Mouse (Mus musculus): ENCODE results near the gene Cfap54. TPM values are rescaled to one million over a fixed set of nuclear protein-coding genes. Genes with fewer than 3 reads are reported as not detected.

Cfap54 gene
- polyA plus RNA-seq, 1 experiment from 2014 or later: 1.2 TPM

DNA sequence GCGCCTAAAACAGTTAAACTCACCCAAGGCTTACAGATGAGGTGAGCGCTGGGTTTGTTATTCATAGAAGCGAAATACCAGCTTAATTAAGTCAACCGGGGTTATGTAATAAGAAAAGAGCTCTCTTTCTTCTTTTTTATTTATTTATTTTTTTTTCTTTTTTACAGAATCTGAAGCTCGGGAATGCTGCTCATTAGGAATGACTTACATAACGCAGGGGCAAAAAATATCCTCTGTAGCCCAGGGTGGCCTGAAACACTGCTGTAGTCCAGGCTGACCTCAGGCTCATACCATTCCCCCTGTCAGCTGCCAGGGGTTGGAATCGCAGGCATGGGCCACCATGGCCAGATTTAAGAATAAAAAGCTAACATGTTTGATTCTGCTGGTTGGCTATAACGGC lies 5.6 kb downstream of the Cfap54 start:
- Histone ChIP-seq H3K4me2 (ENCODE audit: low read length) (no peak overlapping the region), H3K36me3 (ENCODE audit: control insufficient read depth, insufficient read depth, low read length) (no peaks in the 10 kb centered on the region), H3K4me3 (ENCODE audit: low read depth, low read length) (no peak overlapping the region), H3K9me3 (replicated peaks; ENCODE audit: control insufficient read depth, low read length) (no peaks in the 10 kb centered on the region), H3K27me3 (replicated peaks; ENCODE audit: control insufficient read depth, insufficient read depth, low read length) (no peaks in the 10 kb centered on the region), H3K27ac (ENCODE audit: low read depth, low read length) (no peak overlapping the region), H3K9ac (ENCODE audit: low read length) (no peak overlapping the region), H3K4me1 (ENCODE audit: control insufficient read depth, insufficient read depth, low read length) (peaks cover 2% of the 10 kb centered on the region; the same call in 1 of the 2 replicates)
- ATAC-seq (no peak), DNase-seq (ENCODE audit: low spot score) (no peak)
- 43% methylated on average over 8 of the region's 8 CpGs for WGBS

DNA sequence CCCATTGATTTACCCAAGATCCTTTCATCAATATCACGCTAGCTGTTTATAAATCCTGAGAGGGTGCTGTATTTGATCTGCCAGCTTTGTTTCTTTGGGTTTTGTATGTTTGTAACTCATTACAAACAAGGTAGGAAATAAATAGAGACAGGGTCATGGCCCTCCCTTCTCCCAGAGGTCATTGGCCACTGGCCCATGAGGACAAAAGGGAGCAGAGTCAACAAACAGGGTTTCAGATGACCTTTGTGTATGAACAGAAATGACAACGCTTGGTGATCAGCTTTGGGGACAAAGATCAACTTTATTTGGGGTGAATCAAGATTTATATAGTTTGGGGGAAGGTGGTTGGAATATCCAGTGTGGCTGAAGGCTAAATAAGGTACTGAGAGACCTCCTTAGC lies 8.6 kb downstream of the Cfap54 start:
- WGBS: 81% methylated on average over 2 of the region's 2 CpGs
- Histone ChIP-seq H3K4me3 (ENCODE audit: low read depth, low read length) (no peak overlapping the region), H3K36me3 (ENCODE audit: control insufficient read depth, insufficient read depth, low read length) (no peaks in the 10 kb centered on the region), H3K27me3 (replicated peaks; ENCODE audit: control insufficient read depth, insufficient read depth, low read length) (no peaks in the 10 kb centered on the region), H3K4me1 (ENCODE audit: control insufficient read depth, insufficient read depth, low read length) (no peaks in the 10 kb centered on the region), H3K9ac (ENCODE audit: low read length) (no peak overlapping the region), H3K4me2 (ENCODE audit: low read length) (no peak overlapping the region), H3K9me3 (replicated peaks; ENCODE audit: control insufficient read depth, low read length) (no peaks in the 10 kb centered on the region), H3K27ac (ENCODE audit: low read depth, low read length) (no peak overlapping the region)
- DNase-seq (ENCODE audit: low spot score) (no peak), ATAC-seq (no peak)

DNA sequence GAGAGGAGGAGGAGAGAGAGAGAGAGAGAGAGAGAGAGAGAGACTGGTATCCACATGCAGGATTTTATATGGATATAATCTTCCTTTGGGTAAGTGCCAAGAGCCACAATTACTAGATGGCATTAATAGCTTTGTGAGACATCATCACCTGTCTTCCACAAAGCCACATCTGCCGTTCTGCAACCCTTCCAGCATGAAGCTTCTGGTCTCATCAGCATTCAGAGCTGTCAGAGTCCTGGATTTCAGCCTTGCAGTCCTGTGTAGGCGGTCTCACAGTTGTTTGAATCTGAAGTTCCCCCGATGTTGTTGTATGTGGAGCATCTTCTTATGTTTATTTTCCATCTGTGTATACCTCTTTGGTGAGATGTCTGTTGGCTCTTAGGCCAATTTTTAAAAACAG lies 9.7 kb downstream of the Cfap54 start:
- Histone ChIP-seq H3K4me3 (ENCODE audit: low read depth, low read length) (no peak overlapping the region), H3K36me3 (ENCODE audit: control insufficient read depth, insufficient read depth, low read length) (no peaks in the 10 kb centered on the region), H3K9me3 (replicated peaks; ENCODE audit: control insufficient read depth, low read length) (no peaks in the 10 kb centered on the region), H3K9ac (ENCODE audit: low read length) (no peak overlapping the region), H3K4me1 (ENCODE audit: control insufficient read depth, insufficient read depth, low read length) (no peaks in the 10 kb centered on the region), H3K27me3 (replicated peaks; ENCODE audit: control insufficient read depth, insufficient read depth, low read length) (no peaks in the 10 kb centered on the region), H3K4me2 (ENCODE audit: low read length) (no peak overlapping the region), H3K27ac (ENCODE audit: low read depth, low read length) (no peak overlapping the region)
- DNase-seq (ENCODE audit: low spot score) (peak; percentile 44), ATAC-seq (no peak)
- WGBS: 65% methylated on average over 3 of the region's 3 CpGs

DNA sequence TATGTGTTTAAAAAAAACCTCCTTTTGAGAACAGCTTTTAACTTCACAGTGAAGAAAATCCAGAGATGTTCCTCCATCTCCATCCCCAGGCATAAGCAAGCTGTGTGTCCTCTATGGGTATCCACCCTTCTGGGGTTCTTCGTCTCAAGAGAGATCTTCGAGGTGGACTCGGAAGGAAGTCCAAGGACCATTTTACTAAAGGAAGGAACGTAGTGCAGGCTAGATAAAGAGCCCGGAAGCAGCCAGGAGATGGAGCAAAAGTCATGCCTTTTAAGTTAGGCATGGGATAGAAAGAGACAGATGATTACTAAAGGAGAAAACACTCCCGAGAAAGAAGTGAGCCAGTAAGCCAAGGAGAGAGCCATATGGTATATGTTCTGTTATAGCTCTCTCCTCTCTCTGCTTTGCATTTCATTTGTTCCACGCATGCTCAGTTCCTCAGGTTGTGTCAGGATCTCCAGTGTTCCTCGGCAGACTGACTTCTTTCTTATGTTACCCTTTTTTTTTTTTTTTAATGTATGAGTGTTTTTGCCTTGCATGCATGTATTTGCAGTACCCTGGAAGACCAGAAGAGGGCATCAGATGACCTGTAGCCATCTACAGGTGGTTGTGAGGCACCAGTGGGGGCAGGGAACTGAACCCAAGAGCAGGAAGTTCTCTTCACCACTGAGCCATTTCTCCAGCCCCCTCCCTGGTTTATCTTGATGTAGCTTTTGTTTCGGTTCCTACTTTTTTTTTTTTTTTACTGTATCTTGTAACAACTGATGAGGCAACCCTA lies 11.1 kb downstream of the Cfap54 start:
- DNase-seq (ENCODE audit: low spot score): peak; percentile 56
- Histone ChIP-seq H3K27ac (ENCODE audit: low read depth, low read length) (no peak overlapping the region), H3K36me3 (ENCODE audit: control insufficient read depth, insufficient read depth, low read length) (no peaks in the 10 kb centered on the region), H3K9ac (ENCODE audit: low read length) (no peak overlapping the region), H3K9me3 (replicated peaks; ENCODE audit: control insufficient read depth, low read length) (no peaks in the 10 kb centered on the region), H3K4me2 (ENCODE audit: low read length) (no peak overlapping the region), H3K4me1 (ENCODE audit: control insufficient read depth, insufficient read depth, low read length) (no peaks in the 10 kb centered on the region), H3K4me3 (ENCODE audit: low read depth, low read length) (no peak overlapping the region), H3K27me3 (replicated peaks; ENCODE audit: control insufficient read depth, insufficient read depth, low read length) (no peaks in the 10 kb centered on the region)
- ATAC-seq: no peak
- WGBS: 73% methylated on average over 9 of the region's 9 CpGs

DNA sequence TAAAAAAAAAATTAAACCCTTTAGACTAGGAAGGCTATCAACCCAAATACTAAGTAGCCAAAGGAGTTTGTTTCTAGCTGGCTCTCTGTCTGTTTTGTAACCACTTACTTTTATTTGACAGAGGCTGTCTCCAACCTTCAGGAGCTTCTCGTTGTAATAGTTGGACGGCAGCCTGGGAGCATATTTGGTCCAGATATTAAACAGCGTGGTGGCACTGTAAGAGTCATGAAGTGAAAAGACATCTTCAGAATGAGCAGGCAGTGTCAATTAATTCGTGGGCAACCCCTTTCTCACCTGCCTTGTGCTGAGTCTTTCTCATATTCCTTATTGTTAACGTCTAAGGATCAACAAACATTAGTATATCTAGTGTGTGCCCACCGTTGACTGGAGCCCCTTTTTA lies 11.7 kb downstream of the Cfap54 start:
- DNase-seq (ENCODE audit: low spot score) (no peak), ATAC-seq (no peak)
- no peak overlapping the region for H3K27ac ChIP-seq (ENCODE audit: low read depth, low read length)
- H3K27me3 ChIP-seq (replicated peaks; ENCODE audit: control insufficient read depth, insufficient read depth, low read length): no peaks in the 10 kb centered on the region
- no peak overlapping the region for H3K4me2 ChIP-seq (ENCODE audit: low read length)
- no peaks in the 10 kb centered on the region for H3K9me3 ChIP-seq (replicated peaks; ENCODE audit: control insufficient read depth, low read length)
- H3K4me3 ChIP-seq (ENCODE audit: low read depth, low read length): no peak overlapping the region
- 79% methylated on average over 6 of the region's 6 CpGs for WGBS
- H3K36me3 ChIP-seq (ENCODE audit: control insufficient read depth, insufficient read depth, low read length): no peaks in the 10 kb centered on the region
- no peak overlapping the region for H3K9ac ChIP-seq (ENCODE audit: low read length)
- H3K4me1 ChIP-seq (ENCODE audit: control insufficient read depth, insufficient read depth, low read length): no peaks in the 10 kb centered on the region

DNA sequence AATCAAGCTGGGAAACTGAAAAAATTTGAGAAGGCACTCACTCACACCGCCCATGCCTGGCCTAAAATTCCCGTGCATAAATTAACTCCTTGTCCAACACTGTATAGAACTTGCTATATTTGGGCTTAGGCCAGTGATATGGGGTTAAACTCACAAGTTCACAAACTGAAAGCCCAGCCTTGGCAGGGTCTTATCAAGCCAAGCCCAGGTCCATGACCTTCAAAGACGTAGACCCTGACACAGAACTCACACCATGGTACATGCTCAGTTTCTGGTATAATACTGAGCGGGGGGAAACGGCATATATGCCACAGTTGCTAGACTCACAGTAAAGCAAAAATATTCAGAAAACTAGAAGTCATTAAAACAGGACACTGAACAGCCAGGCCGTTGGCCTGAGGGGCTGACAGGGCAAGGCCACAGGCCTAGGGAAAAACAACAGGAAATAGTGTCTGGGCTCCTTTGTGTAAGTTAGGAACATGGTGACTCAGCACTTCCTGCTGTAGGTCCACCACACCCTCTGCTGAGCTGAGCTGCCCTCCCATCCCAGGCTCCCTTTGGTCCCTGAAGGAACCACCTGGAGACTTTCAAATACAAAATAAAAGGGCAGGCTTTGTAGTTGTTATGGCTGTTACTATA lies 12.3 kb downstream of the Cfap54 start:
- 87% methylated on average over 6 of the region's 6 CpGs for WGBS
- H3K9ac ChIP-seq (ENCODE audit: low read length): no peak overlapping the region
- ATAC-seq (no peak), DNase-seq (ENCODE audit: low spot score) (no peak)
- H3K4me2 ChIP-seq (ENCODE audit: low read length): no peak overlapping the region
- H3K4me1 ChIP-seq (ENCODE audit: control insufficient read depth, insufficient read depth, low read length): no peaks in the 10 kb centered on the region
- H3K27me3 ChIP-seq (replicated peaks; ENCODE audit: control insufficient read depth, insufficient read depth, low read length): no peaks in the 10 kb centered on the region
- no peaks in the 10 kb centered on the region for H3K9me3 ChIP-seq (replicated peaks; ENCODE audit: control insufficient read depth, low read length)
- H3K27ac ChIP-seq (ENCODE audit: low read depth, low read length): no peak overlapping the region
- no peak overlapping the region for H3K4me3 ChIP-seq (ENCODE audit: low read depth, low read length)
- H3K36me3 ChIP-seq (ENCODE audit: control insufficient read depth, insufficient read depth, low read length): no peaks in the 10 kb centered on the region

DNA sequence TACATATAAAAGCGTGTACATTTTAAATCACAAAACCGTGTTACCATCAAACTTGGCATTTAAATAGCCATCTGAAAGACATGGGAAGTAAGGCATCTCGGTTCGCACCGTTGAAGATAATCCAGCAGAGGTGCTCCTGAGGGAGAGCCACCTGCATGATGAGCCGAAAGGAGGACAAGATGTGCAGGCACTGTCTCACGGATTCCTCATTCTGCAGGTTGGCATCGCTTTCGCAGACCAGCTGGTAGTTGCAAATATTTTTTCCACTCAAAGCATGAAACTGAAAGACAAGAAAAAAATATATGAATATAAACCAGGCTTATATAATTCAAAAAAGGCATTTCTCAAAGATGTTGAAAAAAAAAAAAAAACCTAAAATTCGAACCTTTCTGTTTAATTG lies 16.4 kb downstream of the Cfap54 start:
- DNase-seq (ENCODE audit: low spot score): no peak
- H3K9ac ChIP-seq (ENCODE audit: low read length): no peak overlapping the region
- no peak overlapping the region for H3K4me2 ChIP-seq (ENCODE audit: low read length)
- no peaks in the 10 kb centered on the region for H3K4me1 ChIP-seq (ENCODE audit: control insufficient read depth, insufficient read depth, low read length)
- no peak overlapping the region for H3K27ac ChIP-seq (ENCODE audit: low read depth, low read length)
- no peak for ATAC-seq
- no peaks in the 10 kb centered on the region for H3K9me3 ChIP-seq (replicated peaks; ENCODE audit: control insufficient read depth, low read length)
- H3K27me3 ChIP-seq (replicated peaks; ENCODE audit: control insufficient read depth, insufficient read depth, low read length): no peaks in the 10 kb centered on the region
- H3K4me3 ChIP-seq (ENCODE audit: low read depth, low read length): no peak overlapping the region
- 78% methylated on average over 10 of the region's 10 CpGs for WGBS
- no peaks in the 10 kb centered on the region for H3K36me3 ChIP-seq (ENCODE audit: control insufficient read depth, insufficient read depth, low read length)

DNA sequence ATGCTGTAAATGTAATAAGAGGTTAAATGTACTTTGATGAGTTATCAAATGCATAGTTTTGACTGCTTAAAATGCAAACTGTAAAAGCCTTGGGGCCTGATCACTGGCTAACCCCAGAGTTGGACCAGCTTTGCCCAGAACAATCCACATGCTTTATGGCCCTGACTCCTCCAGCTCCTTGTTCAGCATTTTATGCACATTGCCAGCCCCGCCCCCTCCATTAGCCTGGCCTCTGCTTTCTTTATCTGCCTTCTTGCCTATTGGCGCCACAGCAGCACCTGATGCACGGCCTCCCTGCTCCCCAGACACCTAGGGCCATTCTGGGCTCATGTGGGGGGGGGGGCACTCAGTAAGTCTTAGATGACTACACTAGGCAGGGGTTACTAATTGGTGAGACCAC lies 17.8 kb downstream of the Cfap54 start:
- Histone ChIP-seq H3K4me3 (ENCODE audit: low read depth, low read length) (no peak overlapping the region), H3K27ac (ENCODE audit: low read depth, low read length) (no peak overlapping the region), H3K36me3 (ENCODE audit: control insufficient read depth, insufficient read depth, low read length) (no peaks in the 10 kb centered on the region), H3K9ac (ENCODE audit: low read length) (no peak overlapping the region), H3K9me3 (replicated peaks; ENCODE audit: control insufficient read depth, low read length) (no peaks in the 10 kb centered on the region), H3K4me2 (ENCODE audit: low read length) (no peak overlapping the region), H3K4me1 (ENCODE audit: control insufficient read depth, insufficient read depth, low read length) (no peaks in the 10 kb centered on the region), H3K27me3 (replicated peaks; ENCODE audit: control insufficient read depth, insufficient read depth, low read length) (no peaks in the 10 kb centered on the region)
- DNase-seq (ENCODE audit: low spot score) (no peak), ATAC-seq (no peak)
- WGBS: 71% methylated on average over 3 of the region's 3 CpGs

DNA sequence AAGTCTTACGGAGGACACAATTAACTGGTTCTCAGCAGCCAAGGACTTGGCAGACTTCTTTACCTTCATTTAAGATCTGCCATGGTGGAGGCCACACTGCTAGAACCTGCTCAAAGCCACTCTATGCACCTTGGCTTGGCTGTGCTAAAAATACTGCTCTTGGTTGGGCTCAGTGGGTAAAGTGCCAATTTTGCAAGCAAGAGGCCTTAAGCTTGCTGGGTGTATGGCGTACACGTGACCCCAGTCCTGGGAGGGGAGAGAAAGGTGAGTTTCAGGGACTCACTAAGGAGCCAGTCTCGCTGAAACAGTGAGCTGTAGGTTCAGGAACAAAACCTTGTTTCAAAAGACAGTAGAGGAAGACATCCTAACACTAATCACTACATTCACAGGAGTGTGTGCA lies 19.0 kb downstream of the Cfap54 start:
- DNase-seq (ENCODE audit: low spot score) (no peak), ATAC-seq (no peak)
- WGBS: 85% methylated on average over 4 of the region's 4 CpGs
- Histone ChIP-seq H3K9ac (ENCODE audit: low read length) (no peak overlapping the region), H3K36me3 (ENCODE audit: control insufficient read depth, insufficient read depth, low read length) (no peaks in the 10 kb centered on the region), H3K4me2 (ENCODE audit: low read length) (no peak overlapping the region), H3K4me1 (ENCODE audit: control insufficient read depth, insufficient read depth, low read length) (no peaks in the 10 kb centered on the region), H3K4me3 (ENCODE audit: low read depth, low read length) (no peak overlapping the region), H3K27me3 (replicated peaks; ENCODE audit: control insufficient read depth, insufficient read depth, low read length) (no peaks in the 10 kb centered on the region), H3K9me3 (replicated peaks; ENCODE audit: control insufficient read depth, low read length) (no peaks in the 10 kb centered on the region), H3K27ac (ENCODE audit: low read depth, low read length) (no peak overlapping the region)
